Mouse (Mus musculus) megakaryocyte, embryonic 14.5 days (primary cell): Measurements from ENCODE around the gene Olfr1508.

Experiments used
- FLI1 ChIP-seq: IDR thresholded peaks from 2 replicates; pipeline ENCODE4 v1.6.1; 2012; ENCODE audit warnings: low read length, inconsistent platforms, mixed read lengths
- GATA1 ChIP-seq: IDR thresholded peaks from 3 replicates; pipeline ENCODE4 v1.6.1; 2012; ENCODE audit warnings: mixed read lengths, low read length, inconsistent platforms, borderline replicate concordance

DNA sequence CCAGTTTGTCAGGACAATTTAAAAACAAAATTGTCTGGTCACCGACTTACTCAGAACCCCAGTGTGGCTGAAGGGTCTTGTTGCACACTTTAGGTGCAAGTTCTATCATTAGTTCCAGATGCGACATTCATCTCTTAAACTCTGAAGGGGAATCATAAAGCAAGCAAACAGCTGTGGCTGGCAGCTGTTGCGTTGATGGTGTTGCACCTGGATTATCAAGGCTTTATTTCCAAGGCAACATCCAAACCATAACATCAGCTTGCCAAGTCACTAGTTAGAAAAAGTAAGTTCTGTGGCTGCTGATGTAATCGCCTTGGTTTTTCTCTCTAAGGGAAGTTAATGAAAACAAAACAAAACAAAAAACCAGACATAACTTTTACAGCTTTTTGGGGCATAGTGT is 28.2 kb upstream of the Olfr1508 start, which contains the start of gene Olfr1507:
- no peak for TF ChIP-seq GATA1
- no peak for TF ChIP-seq FLI1
